Mouse (Mus musculus): ENCODE data around the gene Camk2b. TPM values are rescaled to one million over a fixed set of nuclear protein-coding genes. Genes with fewer than 3 reads are reported as not detected.

Camk2b gene
- polyA plus RNA-seq, 1 experiment from 2014 or later, result 2.7 TPM

GRCm38 (mm10) chr11:5975068-5975467 is 91.1 kb downstream of the Camk2b start:
- Histone ChIP-seq H3K36me3 (ENCODE audit: control insufficient read depth, insufficient read depth, low read length) (no peaks in the 10 kb centered on the region), H3K4me2 (no peak overlapping the region), H3K27me3 (ENCODE audit: control insufficient read depth, insufficient read depth, low read length) (no peaks in the 10 kb centered on the region), H3K9ac (ENCODE audit: low read depth, low read length) (no peak overlapping the region), H3K4me3 (ENCODE audit: low read depth, low read length) (no peak overlapping the region), H3K4me1 (ENCODE audit: control insufficient read depth, insufficient read depth, low read length) (peaks cover 12% of the 10 kb centered on the region), H3K27ac (ENCODE audit: low read depth, low read length) (no peak overlapping the region), H3K9me3 (replicated peaks; ENCODE audit: control insufficient read depth, low read length) (no peaks in the 10 kb centered on the region)
- ATAC-seq (replicated peaks; ENCODE audit: insufficient number of reproducible peaks, low FRiP score, low TSS enrichment), result no peak
- 71% methylated on average over 2 of the region's 2 CpGs for WGBS (ENCODE audit: insufficient replicate concordance)

- peaks cover 12% of the 10 kb centered on the region for H3K4me1 ChIP-seq (ENCODE audit: control insufficient read depth, insufficient read depth, low read length)
- H3K36me3 ChIP-seq (ENCODE audit: control insufficient read depth, insufficient read depth, low read length), result peaks cover 2% of the 10 kb centered on the region; the same call in 1 of the 2 replicates
- 72% methylated on average over 6 of the region's 6 CpGs for WGBS (ENCODE audit: insufficient replicate concordance)
- H3K4me3 ChIP-seq (ENCODE audit: low read depth, low read length), result no peak overlapping the region
- no peak overlapping the region for H3K9ac ChIP-seq (ENCODE audit: low read depth, low read length)
- no peak overlapping the region for H3K4me2 ChIP-seq
- H3K27ac ChIP-seq (ENCODE audit: low read depth, low read length), result no peak overlapping the region
- H3K27me3 ChIP-seq (ENCODE audit: control insufficient read depth, insufficient read depth, low read length), result no peaks in the 10 kb centered on the region
- H3K9me3 ChIP-seq (replicated peaks; ENCODE audit: control insufficient read depth, low read length), result no peaks in the 10 kb centered on the region
- ATAC-seq (replicated peaks; ENCODE audit: insufficient number of reproducible peaks, low FRiP score, low TSS enrichment), result no peak
Measured at GRCm38 (mm10) chr11:5974053-5974452, 92.1 kb downstream of the Camk2b start.

- Histone ChIP-seq H3K4me1 (ENCODE audit: control insufficient read depth, insufficient read depth, low read length) (peaks cover 12% of the 10 kb centered on the region), H3K9ac (ENCODE audit: low read depth, low read length) (no peak overlapping the region), H3K27me3 (ENCODE audit: control insufficient read depth, insufficient read depth, low read length) (no peaks in the 10 kb centered on the region), H3K4me3 (ENCODE audit: low read depth, low read length) (no peak overlapping the region), H3K27ac (ENCODE audit: low read depth, low read length) (no peak overlapping the region), H3K9me3 (replicated peaks; ENCODE audit: control insufficient read depth, low read length) (no peaks in the 10 kb centered on the region), H3K4me2 (no peak overlapping the region), H3K36me3 (ENCODE audit: control insufficient read depth, insufficient read depth, low read length) (peaks cover 7% of the 10 kb centered on the region)
- 41% methylated on average over 7 of the region's 7 CpGs for whole genome bisulfite sequencing (ENCODE audit: insufficient replicate concordance)
- ATAC-seq (replicated peaks; ENCODE audit: insufficient number of reproducible peaks, low FRiP score, low TSS enrichment), result no peak
Measured at GRCm38 (mm10) chr11:5973151-5973550, 93.0 kb downstream of the Camk2b start.

- no peak overlapping the region for H3K27ac ChIP-seq (ENCODE audit: low read depth, low read length)
- H3K4me2 ChIP-seq, result no peak overlapping the region
- H3K36me3 ChIP-seq (ENCODE audit: control insufficient read depth, insufficient read depth, low read length), result peaks cover 7% of the 10 kb centered on the region
- no peak overlapping the region for H3K9ac ChIP-seq (ENCODE audit: low read depth, low read length)
- H3K9me3 ChIP-seq (replicated peaks; ENCODE audit: control insufficient read depth, low read length), result no peaks in the 10 kb centered on the region
- no peak for ATAC-seq (replicated peaks; ENCODE audit: insufficient number of reproducible peaks, low FRiP score, low TSS enrichment)
- H3K4me1 ChIP-seq (ENCODE audit: control insufficient read depth, insufficient read depth, low read length), result peaks cover 9% of the 10 kb centered on the region
- WGBS (ENCODE audit: insufficient replicate concordance), result 38% methylated on average over 7 of the region's 7 CpGs
- no peaks in the 10 kb centered on the region for H3K27me3 ChIP-seq (ENCODE audit: control insufficient read depth, insufficient read depth, low read length)
- H3K4me3 ChIP-seq (ENCODE audit: low read depth, low read length), result no peak overlapping the region
Measured at GRCm38 (mm10) chr11:5971202-5971601, 95.0 kb downstream of the Camk2b start.

GRCm38 (mm10) chr11:5968223-5968622 is 97.9 kb downstream of the Camk2b start:
- no peak for ATAC-seq (replicated peaks; ENCODE audit: insufficient number of reproducible peaks, low FRiP score, low TSS enrichment)
- Histone ChIP-seq H3K9ac (ENCODE audit: low read depth, low read length) (no peak overlapping the region), H3K27me3 (ENCODE audit: control insufficient read depth, insufficient read depth, low read length) (no peaks in the 10 kb centered on the region), H3K4me1 (ENCODE audit: control insufficient read depth, insufficient read depth, low read length) (peaks cover 4% of the 10 kb centered on the region; the same call in 1 of the 2 replicates), H3K36me3 (ENCODE audit: control insufficient read depth, insufficient read depth, low read length) (peaks cover 19% of the 10 kb centered on the region), H3K27ac (ENCODE audit: low read depth, low read length) (no peak overlapping the region), H3K4me2 (no peak overlapping the region), H3K4me3 (ENCODE audit: low read depth, low read length) (no peak overlapping the region), H3K9me3 (replicated peaks; ENCODE audit: control insufficient read depth, low read length) (no peaks in the 10 kb centered on the region)
- WGBS (ENCODE audit: insufficient replicate concordance), result 59% methylated on average over 6 of the region's 6 CpGs

GRCm38 (mm10) chr11:5966751-5967150 is 99.4 kb downstream of the Camk2b start:
- no peak overlapping the region for H3K4me3 ChIP-seq (ENCODE audit: low read depth, low read length)
- no peak for ATAC-seq (replicated peaks; ENCODE audit: insufficient number of reproducible peaks, low FRiP score, low TSS enrichment)
- H3K36me3 ChIP-seq (ENCODE audit: control insufficient read depth, insufficient read depth, low read length), result peaks cover 32% of the 10 kb centered on the region
- H3K9me3 ChIP-seq (replicated peaks; ENCODE audit: control insufficient read depth, low read length), result no peaks in the 10 kb centered on the region
- no peaks in the 10 kb centered on the region for H3K4me1 ChIP-seq (ENCODE audit: control insufficient read depth, insufficient read depth, low read length)
- no peak overlapping the region for H3K27ac ChIP-seq (ENCODE audit: low read depth, low read length)
- 85% methylated on average over 3 of the region's 3 CpGs for WGBS (ENCODE audit: insufficient replicate concordance)
- no peak overlapping the region for H3K9ac ChIP-seq (ENCODE audit: low read depth, low read length)
- no peaks in the 10 kb centered on the region for H3K27me3 ChIP-seq (ENCODE audit: control insufficient read depth, insufficient read depth, low read length)
- no peak overlapping the region for H3K4me2 ChIP-seq

- 82% methylated on average over 11 of the region's 11 CpGs for WGBS (ENCODE audit: insufficient replicate concordance)
- Histone ChIP-seq H3K9ac (ENCODE audit: low read depth, low read length) (no peak overlapping the region), H3K36me3 (ENCODE audit: control insufficient read depth, insufficient read depth, low read length) (peaks cover 36% of the 10 kb centered on the region), H3K4me3 (ENCODE audit: low read depth, low read length) (no peak overlapping the region), H3K4me2 (no peak overlapping the region), H3K27me3 (ENCODE audit: control insufficient read depth, insufficient read depth, low read length) (no peaks in the 10 kb centered on the region), H3K4me1 (ENCODE audit: control insufficient read depth, insufficient read depth, low read length) (no peaks in the 10 kb centered on the region), H3K27ac (ENCODE audit: low read depth, low read length) (no peak overlapping the region), H3K9me3 (replicated peaks; ENCODE audit: control insufficient read depth, low read length) (no peaks in the 10 kb centered on the region)
- no peak for ATAC-seq (replicated peaks; ENCODE audit: insufficient number of reproducible peaks, low FRiP score, low TSS enrichment)
Measured at GRCm38 (mm10) chr11:5965865-5966264, 100.3 kb downstream of the Camk2b start.

- Histone ChIP-seq H3K36me3 (ENCODE audit: control insufficient read depth, insufficient read depth, low read length) (peaks cover 29% of the 10 kb centered on the region), H3K27me3 (ENCODE audit: control insufficient read depth, insufficient read depth, low read length) (no peaks in the 10 kb centered on the region), H3K4me3 (ENCODE audit: low read depth, low read length) (no peak overlapping the region), H3K9me3 (replicated peaks; ENCODE audit: control insufficient read depth, low read length) (no peaks in the 10 kb centered on the region), H3K27ac (ENCODE audit: low read depth, low read length) (no peak overlapping the region), H3K4me1 (ENCODE audit: control insufficient read depth, insufficient read depth, low read length) (peaks cover 8% of the 10 kb centered on the region; the same call in 1 of the 2 replicates), H3K4me2 (no peak overlapping the region), H3K9ac (ENCODE audit: low read depth, low read length) (no peak overlapping the region)
- ATAC-seq (replicated peaks; ENCODE audit: insufficient number of reproducible peaks, low FRiP score, low TSS enrichment), result no peak
- 71% methylated on average over 2 of the region's 2 CpGs for WGBS (ENCODE audit: insufficient replicate concordance)
Measured at GRCm38 (mm10) chr11:5960051-5960450, 106.1 kb downstream of the Camk2b start.

- peak; percentile 94 for ATAC-seq (replicated peaks; ENCODE audit: insufficient number of reproducible peaks, low FRiP score, low TSS enrichment)
- WGBS (ENCODE audit: insufficient replicate concordance), result under 1% methylated on average over 71 of the region's 71 CpGs
Measured at GRCm38 (mm10) chr11:5955546-5956276, 110.5 kb downstream of the Camk2b start, which contains the start of gene Ykt6. Ykt6 (plus strand) TSS chr11:5955693.

More at GRCm38 (mm10) chr11:5955546-5956276, 110.5 kb downstream of the Camk2b start, which contains the start of gene Ykt6:
- Histone ChIP-seq H3K9ac (ENCODE audit: low read depth, low read length) (peak within 1 kb of the TSS; percentile 91), H3K27ac (ENCODE audit: low read depth, low read length) (peak within 1 kb of the TSS; percentile 87), H3K4me2 (peak within 1 kb of the TSS; percentile 80), H3K4me1 (ENCODE audit: control insufficient read depth, insufficient read depth, low read length) (peaks cover 22% of the 10 kb centered on the region; the same call in 1 of the 2 replicates), H3K4me3 (ENCODE audit: low read depth, low read length) (peak within 1 kb of the TSS; percentile 77), H3K27me3 (ENCODE audit: control insufficient read depth, insufficient read depth, low read length) (no peaks in the 10 kb centered on the region), H3K9me3 (replicated peaks; ENCODE audit: control insufficient read depth, low read length) (no peaks in the 10 kb centered on the region), H3K36me3 (ENCODE audit: control insufficient read depth, insufficient read depth, low read length) (no peaks in the 10 kb centered on the region; the same call in 1 of the 2 replicates)

All from heart, embryonic 11.5 days (tissue).